Mouse (Mus musculus): ENCODE measurements around the gene Serpina10.
"Not testable (repeated sequence)": the region's sequence is repeated elsewhere in the genome, so short reads cannot be mapped to it uniquely, and the experiment has no call there.

Serpina10 gene

DNA sequence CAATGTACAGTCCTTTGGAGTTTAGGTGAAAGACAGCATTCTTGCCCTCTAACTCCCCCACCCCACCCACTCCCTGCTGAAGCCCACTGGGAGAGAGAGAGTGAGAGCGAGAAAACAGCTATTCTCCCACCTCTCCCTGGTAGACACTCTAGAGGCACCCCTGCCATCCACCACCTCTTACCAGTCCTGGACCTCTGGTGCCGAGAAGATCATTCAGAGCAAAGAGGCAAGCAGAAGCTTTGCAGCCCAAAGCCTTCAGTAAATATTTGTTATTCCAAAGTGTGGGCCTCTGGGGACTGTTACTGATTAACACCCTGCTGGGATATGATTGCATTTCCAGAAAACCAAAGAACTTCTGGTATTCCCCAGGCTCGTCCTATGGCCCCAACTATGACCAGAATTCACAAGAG, at the start of gene Serpina10:
Gene Serpina10, minus strand, starts transcription at position 242 of the 410 bp plus-strand sequence.
- no peak for DNase-seq

DNA sequence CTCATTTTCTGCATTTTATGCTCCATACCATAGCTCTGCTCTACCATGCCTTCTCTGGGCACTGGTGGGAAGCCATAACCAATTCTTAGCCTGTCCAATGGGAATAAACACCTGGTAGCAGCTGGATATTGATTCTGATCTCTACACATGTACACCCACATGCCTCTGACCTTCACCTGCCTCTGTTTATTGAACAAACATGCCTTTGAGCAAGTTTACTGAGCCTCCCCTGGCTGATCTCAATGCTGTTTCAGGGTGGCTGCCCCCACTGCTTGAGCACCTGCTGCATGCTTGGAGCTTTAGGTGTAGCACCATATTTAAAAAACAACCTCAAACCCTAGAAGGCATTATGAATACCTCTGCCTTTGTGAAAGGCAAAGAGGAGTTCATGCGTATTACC, 48.6 kb upstream of the Serpina10 start:
- DNase-seq = not testable (repeated sequence)

DNA sequence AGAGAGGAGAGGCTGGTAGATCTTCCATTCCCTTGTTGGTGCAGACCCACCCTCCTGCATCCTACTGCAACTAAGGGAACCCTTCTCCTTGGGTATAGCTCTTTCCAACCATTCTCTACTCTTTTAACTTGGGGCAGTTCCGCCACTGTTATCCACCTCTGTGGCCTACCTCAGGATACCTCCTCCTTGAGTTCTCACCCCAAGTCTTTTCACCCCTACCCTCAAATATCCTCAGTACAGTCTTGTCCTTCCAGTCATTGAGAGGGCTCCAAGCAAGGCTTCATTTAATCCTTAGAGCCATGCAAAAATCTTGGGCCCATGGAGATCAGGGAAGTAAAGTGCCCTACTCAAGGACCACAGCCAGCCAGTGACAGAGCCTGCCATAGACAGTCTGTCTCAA, 44.8 kb upstream of the Serpina10 start, which contains the start of gene Serpina16:
Gene Serpina16, minus strand, starts transcription at position 101 of the 400 bp plus-strand sequence.
- DNase-seq = no peak

DNA sequence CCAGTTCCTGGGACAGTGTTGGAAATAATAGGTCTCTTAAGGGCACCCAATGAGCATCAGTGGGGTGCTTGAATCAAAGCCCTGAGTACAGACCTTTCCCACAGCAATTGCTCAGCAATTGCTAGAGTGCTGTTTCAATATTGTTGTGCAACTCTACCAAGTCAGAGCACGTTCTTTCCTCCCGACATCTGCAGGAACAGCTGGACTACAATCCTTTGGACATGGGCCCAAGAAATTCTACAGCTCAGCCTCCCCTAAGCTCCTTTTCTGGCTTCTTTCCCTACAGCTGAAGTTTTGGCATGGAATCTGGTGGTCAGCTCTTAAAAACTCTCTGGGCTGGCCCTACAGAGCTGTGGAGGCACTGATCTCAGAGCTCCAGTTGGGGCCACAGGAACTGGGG, 41.9 kb upstream of the Serpina10 start:
- DNase-seq = peak; percentile 8 to 38

DNA sequence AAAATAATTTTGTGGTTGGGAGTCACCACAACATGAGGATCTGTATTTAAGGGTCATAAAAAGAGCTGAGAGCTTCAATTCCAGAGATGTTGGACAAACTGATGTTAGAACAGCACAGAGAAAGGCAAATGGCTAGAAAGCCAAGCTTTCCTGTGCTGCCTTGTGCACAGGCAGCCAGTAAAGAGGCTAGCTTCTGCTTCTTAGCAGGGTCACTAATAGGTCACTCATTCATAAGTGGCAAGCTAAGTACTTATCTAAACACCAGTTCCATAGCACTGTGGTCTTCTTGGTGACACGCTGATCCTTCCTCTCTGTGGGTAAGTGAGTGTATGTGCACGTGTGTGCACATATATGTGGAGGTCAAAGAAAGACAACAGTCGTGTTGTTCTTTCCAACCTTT, 40.2 kb upstream of the Serpina10 start:
- no peak for DNase-seq

DNA sequence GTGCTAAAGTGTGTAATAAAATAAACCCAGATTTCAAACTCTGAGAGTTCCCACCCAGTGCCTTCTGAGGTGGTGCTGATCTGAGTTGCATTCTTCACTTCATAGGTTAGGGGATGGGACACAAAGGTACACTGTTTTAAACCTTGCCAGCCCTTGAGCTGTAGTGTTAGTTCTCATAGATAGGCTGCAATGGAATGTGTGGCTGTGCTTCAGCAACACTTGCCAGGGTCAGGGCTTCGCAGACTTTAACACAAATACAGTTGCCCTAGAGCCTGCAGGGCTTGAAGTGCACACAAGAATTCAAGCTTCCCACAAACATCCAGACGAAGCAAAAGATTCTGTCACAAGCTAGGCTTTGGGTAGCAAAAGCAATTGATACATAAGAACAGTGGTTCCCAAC, 39.7 kb upstream of the Serpina10 start:
- DNase-seq = no peak

DNA sequence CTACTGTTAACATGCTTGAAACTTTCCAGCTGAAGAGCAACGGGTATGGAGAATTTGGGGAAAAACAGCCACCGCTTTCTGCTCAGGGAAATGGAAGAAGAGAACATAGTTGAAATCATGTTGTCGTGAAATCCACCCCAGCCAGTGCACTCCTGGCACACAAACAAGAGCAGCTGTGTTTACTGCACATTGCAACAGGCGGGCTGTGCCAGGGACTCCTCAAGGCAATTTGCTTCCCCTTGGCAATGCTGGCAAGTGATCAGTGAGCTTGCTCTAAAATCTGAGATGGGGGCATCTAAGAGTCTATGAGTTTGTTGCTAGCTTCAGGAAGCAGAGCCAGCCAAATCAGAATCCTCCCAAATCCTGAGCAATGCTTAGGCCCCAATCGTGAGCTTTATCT, 39.1 kb upstream of the Serpina10 start:
- no peak for DNase-seq

DNA sequence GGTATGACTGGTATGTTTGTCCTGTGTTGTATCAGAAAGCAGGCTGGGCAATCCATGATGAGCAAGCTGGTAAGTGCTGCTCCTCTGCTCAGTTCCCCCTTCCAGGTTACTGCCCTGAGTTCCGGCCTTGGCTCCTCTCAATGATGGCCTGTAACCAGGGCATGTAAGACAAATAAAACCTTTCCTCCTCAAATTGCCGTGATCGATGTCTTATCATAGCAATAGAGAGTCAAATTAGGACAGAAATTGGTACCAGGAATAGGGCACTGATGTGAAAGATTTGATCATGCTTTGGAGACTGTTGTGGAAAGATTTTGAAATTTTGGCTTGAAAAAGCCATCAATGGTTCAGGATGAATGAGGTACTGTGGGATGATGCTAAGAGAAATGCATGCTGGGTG, 34.0 kb upstream of the Serpina10 start:
- no peak for DNase-seq

DNA sequence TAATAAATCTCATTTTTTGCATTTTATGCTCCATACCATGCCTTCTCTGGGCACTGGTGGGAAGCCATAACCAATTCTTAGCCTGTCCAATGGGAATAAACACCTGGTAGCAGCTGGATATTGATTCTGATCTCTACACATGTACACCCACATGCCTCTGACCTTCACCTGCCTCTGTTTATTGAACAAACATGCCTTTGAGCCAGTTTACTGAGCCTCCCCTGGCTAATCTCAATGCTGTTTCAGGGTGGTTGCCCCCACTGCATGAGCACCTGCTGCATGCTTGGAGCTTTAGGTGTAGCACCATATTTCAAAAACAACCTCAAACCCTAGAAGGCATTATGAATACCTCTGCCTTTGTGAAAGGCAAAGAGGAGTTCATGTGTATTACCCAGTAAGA, 30.8 kb upstream of the Serpina10 start:
- not testable (repeated sequence) for DNase-seq

DNA sequence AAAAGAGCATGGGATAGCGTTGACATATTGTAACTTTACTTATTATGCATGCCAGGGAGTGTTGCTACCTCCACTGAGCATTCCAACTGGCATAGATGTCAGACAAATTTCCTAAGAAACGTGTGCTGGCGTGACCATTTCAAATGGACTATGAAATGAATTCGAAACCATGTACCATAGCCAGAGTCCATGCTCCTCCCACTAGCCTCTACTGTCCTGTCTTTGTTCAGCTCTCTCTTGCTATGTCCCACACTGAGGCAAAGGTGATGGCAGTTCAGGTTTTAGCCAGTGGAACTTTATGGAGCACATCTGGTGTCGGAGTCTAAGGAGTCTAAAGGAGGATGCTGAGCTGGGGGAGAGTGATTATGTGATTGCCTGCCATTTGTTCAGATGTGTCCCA, 28.8 kb upstream of the Serpina10 start:
- no peak for DNase-seq

DNA sequence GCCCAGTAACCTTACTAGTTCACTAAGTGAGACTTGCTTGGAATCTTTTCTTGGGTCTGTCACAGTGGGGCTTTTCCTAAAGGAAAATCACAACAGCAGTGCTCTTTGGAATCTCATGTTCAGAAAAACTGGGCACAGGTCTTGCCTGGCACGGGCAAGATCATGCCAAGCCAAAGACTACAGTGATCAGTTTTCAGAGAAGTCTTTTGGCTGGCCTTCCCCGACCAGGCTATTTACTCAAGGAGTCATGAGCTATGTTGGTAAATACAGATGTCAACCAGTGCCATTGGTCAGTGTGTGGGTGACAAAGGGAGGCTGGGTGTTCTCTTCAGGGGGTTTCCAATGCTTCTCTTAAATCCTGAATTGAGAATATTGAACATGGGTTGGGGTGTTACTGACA, 27.9 kb upstream of the Serpina10 start:
- no peak for DNase-seq

DNA sequence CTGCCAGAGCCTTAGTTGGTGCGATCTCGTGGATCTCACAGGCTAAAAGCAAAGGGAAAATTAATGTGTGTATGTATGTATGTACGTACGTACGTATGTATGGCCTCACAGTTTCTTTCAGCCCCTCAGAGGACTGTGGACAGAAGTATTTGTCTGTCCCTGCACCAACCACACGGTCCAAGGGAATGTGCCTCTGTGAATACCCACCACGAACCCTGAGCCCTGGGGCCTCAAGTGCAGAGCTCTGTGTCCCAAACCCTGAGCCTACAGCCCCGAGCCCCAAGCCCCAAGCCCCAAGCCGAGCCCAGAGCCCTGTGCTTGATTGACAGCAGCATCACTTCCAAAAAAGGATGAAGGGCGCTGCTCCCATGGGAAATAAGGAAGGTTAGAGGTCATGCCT, 26.7 kb upstream of the Serpina10 start:
- DNase-seq = no peak

DNA sequence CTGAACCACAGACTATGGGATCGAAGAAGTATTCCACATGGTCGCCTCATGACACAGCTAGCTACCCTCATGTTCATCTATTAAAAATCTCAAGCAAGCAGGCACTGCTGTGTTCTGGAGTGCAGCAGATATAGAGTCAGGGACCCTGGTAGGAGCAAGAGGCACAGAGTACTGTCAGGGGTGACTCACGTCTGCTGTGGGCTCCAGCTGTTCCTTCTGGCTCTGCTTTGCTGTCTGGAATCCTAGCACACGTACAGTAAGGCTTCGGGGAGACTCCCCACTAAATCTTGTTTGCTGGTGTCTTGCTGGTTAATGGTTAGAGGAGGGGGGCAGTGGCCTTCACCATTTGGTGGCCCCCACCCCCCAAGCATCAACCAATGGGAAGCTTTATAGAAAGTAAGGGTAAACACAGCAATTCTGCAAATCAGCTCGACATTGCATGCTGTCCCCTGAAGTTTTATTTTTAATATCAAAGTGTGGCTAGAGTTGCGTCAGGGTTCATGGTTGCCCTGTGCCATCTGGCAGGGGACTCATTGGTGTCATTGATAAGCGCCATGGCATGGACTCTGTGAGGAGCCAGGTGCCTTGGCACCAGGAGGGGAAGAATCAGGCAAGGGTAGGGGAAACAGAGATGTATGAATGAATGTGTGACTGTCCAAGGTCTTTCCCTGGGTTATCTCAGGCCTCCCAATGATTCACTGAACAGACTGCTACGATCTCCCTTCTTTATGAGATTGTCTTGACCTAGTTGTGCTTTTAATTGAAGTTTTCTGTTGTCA, 25.8 kb upstream of the Serpina10 start, which contains the start of gene Serpina6:
Gene Serpina6, minus strand, starts transcription at position 365 of the 779 bp plus-strand sequence.
- DNase-seq = peak in 1 of 2 experiments; percentile 4

DNA sequence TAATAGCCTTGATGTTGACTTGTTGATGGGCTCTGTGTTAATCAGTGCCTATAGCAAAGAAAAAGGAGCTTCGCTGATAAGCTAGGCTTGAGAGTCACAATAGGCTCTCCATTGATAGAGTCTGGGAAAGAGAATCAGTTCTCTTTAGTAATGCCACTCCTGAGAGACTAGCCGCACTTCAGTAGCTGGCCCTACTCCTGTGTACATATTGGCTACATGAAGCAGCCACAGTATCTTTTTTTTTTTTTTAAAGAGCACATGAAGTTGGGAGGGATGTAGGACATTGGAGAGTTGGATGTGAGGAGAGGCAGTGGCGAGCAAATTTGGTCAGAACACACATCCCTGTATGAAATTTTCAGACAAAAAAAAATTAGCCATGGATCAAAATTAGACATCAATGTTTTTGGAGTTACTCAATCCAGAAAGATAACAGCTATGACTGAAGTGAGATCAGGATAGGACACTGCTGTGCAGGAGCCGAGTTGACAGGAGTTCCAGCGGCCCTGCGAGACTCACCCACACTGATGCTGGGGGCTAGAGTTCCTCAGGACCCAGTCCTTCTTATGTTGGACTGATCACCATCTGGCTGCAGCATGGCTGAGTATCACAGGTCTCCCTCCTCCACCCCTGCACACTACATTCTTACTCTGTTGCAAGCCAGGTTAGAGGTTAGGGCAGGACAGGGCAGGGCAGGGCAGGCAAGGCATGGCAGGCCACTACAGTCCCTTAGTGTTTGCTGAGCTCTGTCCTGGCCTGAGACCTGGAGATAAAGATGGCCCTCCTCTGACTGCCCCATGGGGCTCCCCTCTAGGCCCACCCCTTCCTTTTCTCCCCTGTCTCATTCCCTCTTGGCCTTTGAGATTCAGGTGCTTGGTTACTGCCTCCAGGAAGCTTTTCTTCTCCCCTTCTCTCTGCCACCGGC, 24.1 kb upstream of the Serpina10 start:
- no peak for DNase-seq

DNA sequence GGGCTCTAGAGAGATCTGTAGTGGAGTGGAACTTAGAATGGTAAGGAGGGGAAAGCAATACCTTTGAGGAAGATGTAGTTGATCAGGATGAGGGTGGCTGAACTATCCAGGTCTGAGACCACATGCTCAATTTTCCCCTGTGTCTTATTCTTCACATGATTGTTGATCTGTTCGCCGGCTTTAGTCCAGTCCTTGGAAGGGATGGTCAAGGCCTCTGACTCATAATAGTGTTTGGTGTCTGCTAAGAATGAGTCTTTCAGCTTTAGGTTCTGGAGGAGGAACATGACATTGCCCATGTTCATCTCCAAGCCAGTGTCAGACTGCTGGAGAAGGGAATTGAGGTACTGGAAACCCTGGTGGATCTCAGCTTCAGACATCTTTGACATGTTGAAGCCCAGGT, 22.6 kb upstream of the Serpina10 start:
- no peak for DNase-seq

DNA sequence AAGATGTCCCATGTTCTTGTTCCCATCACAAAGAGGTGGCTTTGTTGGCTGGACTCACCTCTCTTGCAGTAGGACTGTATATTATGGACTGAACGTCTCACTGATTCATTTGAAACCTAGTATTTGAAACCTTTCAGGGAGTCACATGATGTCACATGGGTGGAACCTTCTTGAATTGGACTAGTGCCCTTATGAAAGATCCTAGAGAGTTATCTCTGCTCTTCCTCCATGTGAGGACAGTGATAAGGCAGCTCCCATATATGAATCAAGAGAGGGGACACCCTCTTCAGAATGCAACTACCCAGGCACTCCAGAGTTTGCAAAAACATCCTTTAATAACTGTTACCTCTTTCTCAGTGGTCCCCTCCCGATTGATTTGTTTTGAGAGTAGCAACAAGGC, 15.1 kb upstream of the Serpina10 start:
- DNase-seq = no peak

DNA sequence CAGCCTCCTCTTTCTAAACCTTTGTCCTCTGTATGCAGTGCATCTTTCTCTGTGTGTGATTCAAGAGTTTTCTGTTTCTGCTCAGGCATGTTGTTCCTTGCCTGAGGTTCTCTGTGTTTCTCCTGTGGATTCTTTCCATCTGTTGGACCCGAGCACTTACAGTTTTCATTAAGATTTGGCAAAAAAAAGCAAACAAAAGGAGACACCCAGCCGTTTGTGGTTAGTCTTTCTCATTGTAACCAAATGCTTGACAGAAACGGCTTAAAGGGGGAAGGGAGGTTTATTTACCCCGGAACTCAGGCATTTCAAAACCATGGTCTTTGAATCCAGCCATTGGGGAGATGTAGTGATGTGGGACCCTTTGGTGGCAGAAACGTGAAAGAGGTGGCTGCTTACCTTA, 13.4 kb upstream of the Serpina10 start:
- DNase-seq = no peak

DNA sequence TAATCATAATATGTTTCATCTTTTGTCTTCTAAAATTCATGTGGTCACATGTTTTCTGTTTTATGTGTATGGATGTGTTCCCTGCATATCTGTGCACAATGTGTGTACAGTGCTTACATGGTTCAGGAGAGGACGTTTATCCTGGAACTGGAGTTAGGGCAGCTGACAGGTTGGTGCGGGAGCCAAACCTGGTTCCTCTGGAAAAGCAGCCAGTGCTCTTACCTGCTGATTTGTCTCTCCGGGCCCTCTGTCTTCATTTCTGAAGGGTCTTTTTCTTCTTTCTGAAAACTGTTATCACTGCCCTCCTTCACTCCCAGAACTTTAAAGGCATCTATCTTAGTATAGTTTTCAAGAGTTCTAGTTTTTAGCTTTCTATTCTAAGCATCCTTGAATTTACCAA, 12.6 kb upstream of the Serpina10 start:
- no peak for DNase-seq

DNA sequence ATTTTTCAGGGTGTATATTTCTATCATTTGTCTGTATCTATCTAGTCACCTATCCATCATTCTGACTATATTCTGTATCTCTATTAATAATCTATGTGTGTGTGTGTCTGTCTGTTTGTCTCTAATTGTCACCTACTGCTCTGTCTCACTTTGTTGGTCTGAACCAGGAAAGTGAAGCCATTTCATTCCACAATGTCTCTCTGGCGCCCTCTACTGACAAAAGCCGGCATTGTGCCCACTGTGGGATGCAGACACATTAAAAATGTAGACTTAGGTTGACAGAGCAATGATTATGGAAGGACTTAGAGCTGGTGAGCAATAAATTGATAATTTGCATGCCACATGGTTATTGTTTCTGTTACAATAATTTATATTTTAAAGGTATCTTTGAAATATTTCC, 12.1 kb upstream of the Serpina10 start:
- DNase-seq = peak; percentile 90 to 94

DNA sequence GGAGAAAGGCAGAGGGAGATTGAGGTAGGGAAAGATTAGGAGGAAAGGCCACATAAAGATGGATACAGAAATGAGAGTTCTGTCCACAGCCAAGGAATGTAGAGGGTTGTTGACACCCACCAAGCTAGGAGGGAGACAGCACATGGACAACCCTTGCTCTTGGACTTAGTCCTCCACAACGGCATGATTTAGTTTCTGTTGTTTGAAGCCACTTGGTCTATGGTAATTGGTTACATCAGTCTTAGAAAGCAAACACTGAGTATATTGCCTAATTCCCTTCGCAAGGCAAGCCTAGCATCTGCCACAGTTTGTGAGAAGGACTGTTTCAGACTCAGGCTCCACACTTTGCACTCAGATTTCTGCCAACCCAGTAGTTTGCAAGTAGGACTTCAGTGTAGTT, 4.6 kb upstream of the Serpina10 start:
- DNase-seq = no peak

DNA sequence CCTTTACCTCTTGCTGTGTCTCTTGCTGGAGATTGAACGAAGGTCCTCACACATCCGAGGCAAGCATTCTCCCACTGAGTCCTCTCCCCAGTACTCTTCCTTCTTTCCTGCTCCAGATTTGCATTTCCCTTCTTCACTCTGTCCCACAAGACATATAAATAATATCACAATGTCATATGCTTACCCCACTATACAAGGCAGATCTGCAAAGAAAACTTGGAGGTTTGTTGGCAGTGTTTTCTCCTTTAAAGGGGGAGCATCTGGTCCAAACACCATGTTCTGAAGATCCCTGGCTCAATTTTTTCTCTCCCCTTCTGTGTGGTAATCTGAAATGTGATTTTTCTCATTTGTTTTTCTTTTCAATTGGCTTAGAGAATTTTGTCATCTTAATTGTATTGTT, 3.2 kb upstream of the Serpina10 start:
- DNase-seq = no peak

DNA sequence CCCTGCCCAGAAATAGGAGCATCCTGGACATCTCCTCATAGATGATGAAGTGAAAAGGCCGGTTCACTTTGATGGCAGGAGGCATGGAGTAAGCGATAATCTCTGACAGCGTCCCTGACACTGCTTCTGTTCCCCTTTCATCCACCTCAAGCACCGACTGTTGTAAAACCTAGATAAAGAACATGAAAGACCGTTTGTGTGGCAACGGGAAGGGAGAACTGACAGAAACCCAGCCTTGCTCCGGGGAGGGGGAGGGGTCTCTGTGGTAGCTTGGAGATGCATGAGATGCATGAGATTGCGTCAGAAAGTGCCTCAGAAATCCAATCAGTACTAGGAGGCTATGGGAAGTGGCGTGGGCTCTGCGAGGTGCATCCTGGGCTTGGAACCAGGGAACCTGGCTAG, 14.4 kb downstream of the Serpina10 start:
- no peak for DNase-seq

DNA sequence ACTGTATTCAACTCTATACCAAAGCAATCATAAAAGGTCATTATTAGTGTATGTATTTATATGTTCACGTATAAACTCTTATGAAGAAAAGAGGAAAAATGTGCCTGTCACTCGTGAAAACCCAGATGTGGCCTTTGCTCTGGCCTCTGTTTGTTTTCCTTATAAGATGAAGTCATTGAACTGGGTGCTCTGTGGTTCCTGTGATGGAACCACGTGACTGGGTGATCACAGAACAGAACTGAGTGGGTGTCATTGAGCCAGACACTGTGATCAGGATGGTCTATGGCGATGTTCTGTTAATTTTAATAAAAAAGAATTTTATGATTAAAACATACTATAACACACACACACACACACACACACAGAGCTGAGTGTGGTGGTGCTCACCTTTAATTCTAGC, 15.5 kb downstream of the Serpina10 start:
- DNase-seq = no peak

DNA sequence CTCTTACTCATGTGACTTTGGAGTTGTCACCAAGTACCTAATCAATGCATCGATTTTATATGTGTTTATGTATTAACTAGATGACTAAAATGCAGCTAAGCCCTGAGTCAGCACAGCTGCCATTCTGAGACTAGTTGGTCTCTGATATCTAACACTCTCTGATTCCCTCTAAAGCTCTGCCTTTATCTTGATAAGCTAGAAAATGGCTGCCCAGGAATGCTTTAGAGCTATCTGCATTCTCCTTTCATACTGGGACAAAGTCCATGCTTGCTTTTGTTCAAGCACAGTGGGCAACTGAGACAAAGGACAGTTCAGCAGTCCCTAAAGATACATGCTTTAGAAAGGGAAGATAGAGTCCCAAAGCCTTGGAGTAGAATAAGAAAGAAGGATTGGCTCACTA, 16.1 kb downstream of the Serpina10 start:
- DNase-seq = no peak

Data from kidney, postnatal 4 days (tissue).